14 mouse cellular contexts compared by ENCODE assay signal in the genomic region with DNA sequence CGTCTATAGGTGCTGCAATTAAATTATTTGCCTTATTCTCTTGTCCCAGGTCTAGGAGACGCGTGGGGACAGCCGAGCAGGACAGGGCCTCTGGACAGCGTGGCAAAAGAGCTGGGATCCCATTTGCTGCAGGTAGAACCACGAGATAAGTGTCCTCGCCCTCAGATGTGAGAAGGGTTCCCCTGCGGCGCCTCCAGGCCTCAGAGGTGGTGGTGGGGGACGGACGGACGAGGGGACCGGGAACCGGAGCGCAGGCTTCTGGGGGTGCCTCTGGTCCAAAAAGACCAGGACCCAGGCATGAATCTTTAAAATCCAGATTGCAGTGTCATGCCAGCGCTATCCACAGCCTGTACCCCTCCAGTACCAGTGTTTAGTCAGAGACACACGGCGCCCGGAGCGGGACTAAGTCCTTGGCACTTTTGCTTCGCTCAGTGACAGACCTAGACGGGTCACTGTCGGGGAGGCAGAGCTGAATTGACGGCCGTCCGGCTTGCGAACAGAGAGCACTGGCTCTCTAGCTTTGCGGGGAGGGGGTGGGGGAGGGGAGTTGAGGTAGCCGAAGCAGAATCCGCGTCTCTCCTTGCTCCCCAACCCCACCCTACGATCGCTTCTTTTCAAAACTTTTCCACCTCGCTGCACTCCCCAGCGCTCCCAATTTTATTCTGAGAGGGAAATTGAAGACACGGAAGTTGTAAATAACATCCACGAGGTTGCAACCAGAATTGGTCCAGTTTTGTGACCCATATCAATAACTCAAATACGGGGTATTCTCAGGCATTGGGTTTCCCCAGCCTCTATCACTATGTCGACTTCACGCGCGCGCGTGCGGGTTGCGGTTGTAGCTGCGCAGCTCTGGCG. TPM values are rescaled to one million over a fixed set of nuclear protein-coding genes. Genes with fewer than 3 reads are reported as not detected.
DNase-seq lines count a peak whose midpoint lies in the region; ATAC-seq and TF ChIP-seq lines count a peak whose summit lies in the region.
"Had no signal": no experiment of that assay in that cellular context is flagged by ENCODE, and none has a peak within 500 bp of the region (broad histone marks: within the 10 kb centered on the region; RNA-seq: fewer than 3 reads in every experiment).

No protein-coding gene starts in this region.

- no peak for TF ChIP-seq CTCF in left cerebral cortex, adult 2 months (IDR thresholded peaks at IDR 0.05)

- intact Hi-C loops in left cerebral cortex, adult 2 months (cut with DNase I), result loop anchor here (2.0 to 10.0 kb wide), 2 partner anchors 14 to 1400 kb away; no protein-coding TSS in a partner anchor

- DNase-seq in hindbrain, embryonic 11.5 days (ENCODE audit: low spot score), result peak; percentile 64
- DNase-seq in retina, embryonic 14.5 days (ENCODE audit: low spot score), result peak; percentile 29
- DNase-seq in retina, postnatal 1 day, result no peak
- DNase-seq in embryonic facial prominence, embryonic 11.5 days (ENCODE audit: low spot score), result peak; percentile 43
- DNase-seq in right cerebral cortex, postnatal 14 days, result no peak
- no peak for DNase-seq in left cerebral cortex, adult 2 months (ENCODE audit: extremely low spot score in 1 of 2, low spot score in 2 of 2)
- DNase-seq: cerebellum, postnatal 25 days; lung, postnatal 10 days; thymus, postnatal 36 days had no signal

- H3K4me3 ChIP-seq in hindbrain, embryonic 11.5 days (ENCODE audit: low read depth, low read length), result 0 out of 2 replicates have a peak overlapping the region, but pooled peaks have one; percentile 8
- H3K4me3 ChIP-seq in hindbrain, embryonic 12.5 days, result no peak overlapping the region
- no peak overlapping the region for H3K4me3 ChIP-seq in embryonic facial prominence, embryonic 11.5 days (ENCODE audit: low read depth, low read length)
- no peak overlapping the region for H3K4me3 ChIP-seq in left cerebral cortex, adult 2 months
- H3K4me3 ChIP-seq: hindbrain, embryonic 13.5 days had no signal

- no peak overlapping the region for H3K27ac ChIP-seq in hindbrain, embryonic 11.5 days (ENCODE audit: low read depth, low read length)
- no peak overlapping the region for H3K27ac ChIP-seq in hindbrain, embryonic 12.5 days
- H3K27ac ChIP-seq in embryonic facial prominence, embryonic 11.5 days (replicated peaks; ENCODE audit: low read depth, low read length), result no peak overlapping the region
- no peak overlapping the region for H3K27ac ChIP-seq in left cerebral cortex, adult 2 months
- H3K27ac ChIP-seq: hindbrain, embryonic 13.5 days had no signal

- peaks cover 92% of the 10 kb centered on the region for H3K27me3 ChIP-seq in hindbrain, embryonic 11.5 days (ENCODE audit: control insufficient read depth, insufficient read depth, low read length)
- peaks cover 91% of the 10 kb centered on the region for H3K27me3 ChIP-seq in hindbrain, embryonic 12.5 days
- H3K27me3 ChIP-seq in embryonic facial prominence, embryonic 11.5 days (ENCODE audit: control insufficient read depth, insufficient read depth, low read length), result peaks cover 67% of the 10 kb centered on the region

- H3K4me1 ChIP-seq in hindbrain, embryonic 11.5 days (replicated peaks; ENCODE audit: control insufficient read depth, insufficient read depth, low read length), result 0 out of 2 replicates have a peak, but pooled peaks cover 2% of the 10 kb centered on the region
- no peaks in the 10 kb centered on the region for H3K4me1 ChIP-seq in hindbrain, embryonic 12.5 days
- no peaks in the 10 kb centered on the region; the same call in 1 of the 2 replicates for H3K4me1 ChIP-seq in embryonic facial prominence, embryonic 11.5 days (ENCODE audit: control insufficient read depth, insufficient read depth, low read length)

- WGBS in hindbrain, embryonic 11.5 days, result under 1% methylated on average over 48 of the region's 48 CpGs
- WGBS in hindbrain, embryonic 12.5 days, result 1% methylated on average over 48 of the region's 48 CpGs
- WGBS in embryonic facial prominence, embryonic 11.5 days, result 2% methylated on average over 48 of the region's 48 CpGs

- no peak for ATAC-seq in hindbrain, embryonic 11.5 days (ENCODE audit: low FRiP score)
- ATAC-seq in hindbrain, embryonic 12.5 days (ENCODE audit: low FRiP score), result no peak
- no peak for ATAC-seq in embryonic facial prominence, embryonic 11.5 days (replicated peaks; ENCODE audit: insufficient number of reproducible peaks, low FRiP score, low TSS enrichment, low read depth)

- H3K9me3 ChIP-seq in hindbrain, embryonic 11.5 days (ENCODE audit: control insufficient read depth, low read length), result no peaks in the 10 kb centered on the region
- H3K9me3 ChIP-seq in hindbrain, embryonic 12.5 days (replicated peaks), result no peaks in the 10 kb centered on the region
- H3K9me3 ChIP-seq in embryonic facial prominence, embryonic 11.5 days (replicated peaks; ENCODE audit: control insufficient read depth, low read length), result no peaks in the 10 kb centered on the region
- H3K9me3 ChIP-seq: G1E; hindbrain, embryonic 13.5 days had no signal

- H3K9ac ChIP-seq in hindbrain, embryonic 11.5 days (ENCODE audit: low read depth, low read length), result no peak overlapping the region
- no peak overlapping the region for H3K9ac ChIP-seq in hindbrain, embryonic 12.5 days
- H3K9ac ChIP-seq in embryonic facial prominence, embryonic 11.5 days (replicated peaks; ENCODE audit: low read length), result no peak overlapping the region
- H3K9ac ChIP-seq: hindbrain, embryonic 13.5 days had no signal

- H3K4me2 ChIP-seq in hindbrain, embryonic 11.5 days (replicated peaks; ENCODE audit: low read depth, low read length), result no peak overlapping the region
- H3K4me2 ChIP-seq in hindbrain, embryonic 12.5 days (replicated peaks), result no peak overlapping the region
- H3K4me2 ChIP-seq in embryonic facial prominence, embryonic 11.5 days (ENCODE audit: low read depth, low read length), result no peak overlapping the region
- H3K4me2 ChIP-seq: hindbrain, embryonic 13.5 days had no signal

- no peaks in the 10 kb centered on the region for H3K36me3 ChIP-seq in hindbrain, embryonic 11.5 days (ENCODE audit: control insufficient read depth, insufficient read depth, low read length)
- H3K36me3 ChIP-seq in hindbrain, embryonic 12.5 days, result no peaks in the 10 kb centered on the region
- no peaks in the 10 kb centered on the region for H3K36me3 ChIP-seq in embryonic facial prominence, embryonic 11.5 days (replicated peaks; ENCODE audit: control insufficient read depth, insufficient read depth, low read depth, low read length)
- H3K36me3 ChIP-seq: G1E; hindbrain, embryonic 13.5 days had no signal

RNA-seq across cellular contexts. Expression of a gene that starts 9.7 kb away (rescaled TPM):
- 0.35 and 0.39 TPM in 2 replicates for polyA plus RNA-seq in hindbrain, embryonic 11.5 days (2014; fragmentation: Nextera tagmentation; extraction: Ambion mirVana)
- polyA plus RNA-seq in hindbrain, embryonic 12.5 days (2016; fragmentation: Nextera tagmentation; extraction: Ambion mirVana), result 1.6 and 1.8 TPM in 2 replicates
- polyA plus RNA-seq in embryonic facial prominence, embryonic 11.5 days (2014; fragmentation: Nextera tagmentation; extraction: Ambion mirVana), result 3.0 and 3.9 TPM in 2 replicates
- total RNA-seq in left cerebral cortex, adult 2 months (2021), result under 1 TPM in 1 of 2 experiments, not detected in 1; 0.42 TPM
- total RNA-seq: adrenal gland, adult 18-20 months; G1E had no signal
- polyA plus RNA-seq: G1E; hindbrain, embryonic 13.5 days; large intestine, adult 2 months had no signal

Comparison
In these comparisons a context has a peak if more than half of its experiments do, and no peak if none do; other contexts are left out.
1. DNase-seq: peak in hindbrain, embryonic 11.5 days (single experiment), retina, embryonic 14.5 days (single experiment) and embryonic facial prominence, embryonic 11.5 days (single experiment); none in retina, postnatal 1 day (single experiment), right cerebral cortex, postnatal 14 days (single experiment) and left cerebral cortex, adult 2 months (0 of 2).